Mouse (Mus musculus) MEL (cell line): ENCODE results near the gene Cck.

Experiments
- EP300 ChIP-seq, 2 experiments: IDR thresholded peaks; 2 replicates each; pipeline ENCODE4 v1.6.1; 2011; ENCODE audit warnings: improper control_type of control experiment in 2 of 2, low read length in 2 of 2, low read depth in 1 of 2, mild to moderate bottlenecking in 1 of 2
- KAT2A ChIP-seq: conservative IDR thresholded peaks from 2 replicates; pipeline ENCODE4 v1.6.1; 2012; ENCODE audit warnings: low read depth, low read length, improper control_type of control experiment, inconsistent platforms
- MEF2A ChIP-seq: IDR thresholded peaks from 2 replicates; pipeline ENCODE4 v1.6.1; 2014; ENCODE audit warnings: low read depth, mild to moderate bottlenecking, inconsistent platforms, low read length, improper control_type of control experiment; ENCODE audit not compliant: poor library complexity, insufficient replicate concordance, severe bottlenecking; ENCODE audit errors: extremely low read depth
- TAL1 ChIP-seq: IDR thresholded peaks from 2 replicates; pipeline ENCODE4 v1.6.1; 2012; ENCODE audit warnings: mild to moderate bottlenecking, inconsistent platforms, low read length, moderate library complexity, mixed read lengths
- USF2 ChIP-seq, 2 experiments: IDR thresholded peaks; 2 replicates each; pipeline ENCODE4 v1.6.1; 2011 to 2012; ENCODE audit warnings: improper control_type of control experiment in 2 of 2, low read length in 2 of 2, borderline replicate concordance in 1 of 2, inconsistent platforms in 1 of 2, low read depth in 1 of 2, mild to moderate bottlenecking in 1 of 2; ENCODE audit not compliant: insufficient read depth in 1 of 2

GRCm38 (mm10) chr9:121445364-121445763 is 50.1 kb downstream of the Cck start:
- TF ChIP-seq EP300 (IDR thresholded peaks at IDR 0.05; ENCODE audit: low read depth in 1 of 2, low read length in 2 of 2) (no peak), KAT2A (no peak), TAL1 (no peak), MEF2A (no peak), USF2 (IDR thresholded peaks at IDR 0.05; ENCODE audit: borderline replicate concordance in 1 of 2, insufficient read depth in 1 of 2, low read depth in 1 of 2, low read length in 2 of 2) (no peak)
